Mouse (Mus musculus) stomach, postnatal 0 days (tissue): Measurements from ENCODE around the gene Olfr520. TPM values are rescaled to one million over a fixed set of nuclear protein-coding genes. Genes with fewer than 3 reads are reported as not detected.
"Not testable (repeated sequence)": the region's sequence is repeated elsewhere in the genome, so short reads cannot be mapped to it uniquely, and the experiment has no call there.

Source experiments
- ATAC-seq: fragments of 200-750 bp; cut with Nextera tagmentation; 2 replicates; pipeline ENCODE4 v1.8.0; 2017; ENCODE audit not compliant: low FRiP score, low TSS enrichment
- DNase-seq: peaks from one replicate; pipeline ENCODE4 v3.0.0-alpha.2; 2016; ENCODE audit warnings: low spot score
- H3K27ac ChIP-seq: fragments of 300-500 bp; sonication (generic); replicated peaks from 2 replicates; pipeline ENCODE4 v1.5.1; 2014; ENCODE audit warnings: mild to moderate bottlenecking, control low read depth
- H3K27me3 ChIP-seq: fragments of 300-500 bp; sonication (generic); 2 replicates; pipeline ENCODE4 v1.6.1; 2014; ENCODE audit warnings: low read length; ENCODE audit not compliant: control insufficient read depth, insufficient read depth
- H3K36me3 ChIP-seq: fragments of 300-500 bp; sonication (generic); 2 replicates; pipeline ENCODE4 v1.6.1; 2014; ENCODE audit warnings: low read length, mixed read lengths; ENCODE audit not compliant: control insufficient read depth, insufficient read depth
- H3K4me1 ChIP-seq: fragments of 300-500 bp; sonication (generic); replicated peaks from 2 replicates; pipeline ENCODE4 v1.6.1; 2014; ENCODE audit warnings: antibody characterized with exemption; ENCODE audit not compliant: control insufficient read depth, insufficient read depth
- H3K4me2 ChIP-seq: fragments of 300-500 bp; sonication (generic); replicated peaks from 2 replicates; pipeline ENCODE4 v1.6.1; 2014; ENCODE audit warnings: low read depth, mild to moderate bottlenecking, control low read depth, moderate library complexity
- H3K4me3 ChIP-seq: fragments of 300-500 bp; sonication (generic); 2 replicates; pipeline ENCODE4 v1.5.1; 2014; ENCODE audit warnings: low read depth, low read length, control low read depth
- H3K9ac ChIP-seq: fragments of 300-500 bp; sonication (generic); 2 replicates; pipeline ENCODE4 v1.6.1; 2014; ENCODE audit warnings: mild to moderate bottlenecking, low read length, control low read depth, mixed read lengths
- H3K9me3 ChIP-seq: fragments of 300-500 bp; sonication (generic); 2 replicates; pipeline ENCODE4 v1.6.1; 2016; ENCODE audit warnings: low read length; ENCODE audit not compliant: control insufficient read depth
- CTCF ChIP-seq: IDR thresholded peaks from 2 replicates; pipeline ENCODE4 v1.5.1; 2016; ENCODE audit warnings: antibody characterized with exemption, low read depth, mild to moderate bottlenecking, moderate library complexity
- EP300 ChIP-seq: optimal IDR thresholded peaks from 2 replicates; pipeline ENCODE3; 2016; ENCODE audit warnings: antibody characterized with exemption
- WGBS: fragments of 180-500 bp; shearing (Covaris S2); extraction: QIAGEN DNeasy Blood & Tissue Kit; methylation state at CpG from one replicate; pipeline ENCODE4 v1.1.7; 2014; 5-methylcytosine and 5-hydroxymethylcytosine counted together
- polyA plus RNA-seq: library from polyadenylated mRNA; unstranded; fragments of >200 nt; fragmentation: Nextera tagmentation; extraction: Ambion mirVana; gene quantifications from 2 replicates; pipeline ENCODE4 v1.2.1, GENCODE M21; 2015

Olfr520 gene
- polyA plus RNA-seq, 1 experiment from 2014 or later = not detected

- H3K9me3 ChIP-seq = no peaks in the 10 kb centered on the region
- H3K4me1 ChIP-seq = no peaks in the 10 kb centered on the region
- no peak for DNase-seq
- H3K27ac ChIP-seq = no peak overlapping the region
- no peak overlapping the region for H3K4me2 ChIP-seq
- H3K27me3 ChIP-seq = no peaks in the 10 kb centered on the region
- H3K9ac ChIP-seq = no peak overlapping the region
- no peak for ATAC-seq
- no peaks in the 10 kb centered on the region for H3K36me3 ChIP-seq
- H3K4me3 ChIP-seq = no peak overlapping the region
- 88% methylated on average over 2 of the region's 2 CpGs for WGBS
- no peak for TF ChIP-seq CTCF
- TF ChIP-seq EP300 = no peak
Observed at GRCm38 (mm10) chr7:99716536-99716935, 13.5 kb upstream of the Olfr520 start.

GRCm38 (mm10) chr7:99734612-99735011 is 4.5 kb downstream of the Olfr520 start:
- TF ChIP-seq EP300 (no peak), CTCF (no peak)
- no peaks in the 10 kb centered on the region for H3K9me3 ChIP-seq
- DNase-seq (no peak), ATAC-seq (no peak)
- no peaks in the 10 kb centered on the region for H3K4me1 ChIP-seq
- no peaks in the 10 kb centered on the region for H3K36me3 ChIP-seq
- no peak overlapping the region for H3K27ac ChIP-seq
- H3K4me2 ChIP-seq = no peak overlapping the region
- H3K9ac ChIP-seq = no peak overlapping the region
- WGBS = 94% methylated on average over 2 of the region's 2 CpGs
- no peak overlapping the region for H3K4me3 ChIP-seq
- no peaks in the 10 kb centered on the region for H3K27me3 ChIP-seq

GRCm38 (mm10) chr7:99735491-99735890 is 5.4 kb downstream of the Olfr520 start:
- H3K4me2 ChIP-seq, H3K9ac ChIP-seq, H3K9me3 ChIP-seq, H3K4me3 ChIP-seq, H3K27ac ChIP-seq, H3K36me3 ChIP-seq, ATAC-seq, DNase-seq, H3K27me3 ChIP-seq, H3K4me1 ChIP-seq: not testable (repeated sequence)
- WGBS = 90% methylated on average over 9 of the region's 9 CpGs

GRCm38 (mm10) chr7:99739276-99739675 is 9.2 kb downstream of the Olfr520 start:
- ATAC-seq = no peak
- no peak overlapping the region for H3K27ac ChIP-seq
- H3K4me3 ChIP-seq = no peak overlapping the region
- WGBS = 48% methylated on average over 9 of the region's 9 CpGs
- DNase-seq = no peak
- no peaks in the 10 kb centered on the region for H3K4me1 ChIP-seq
- H3K9me3 ChIP-seq = no peaks in the 10 kb centered on the region
- H3K4me2 ChIP-seq = no peak overlapping the region
- H3K9ac ChIP-seq = no peak overlapping the region
- H3K27me3 ChIP-seq = no peaks in the 10 kb centered on the region
- no peaks in the 10 kb centered on the region for H3K36me3 ChIP-seq
- no peak for TF ChIP-seq EP300
- TF ChIP-seq CTCF = no peak

- H3K4me3 ChIP-seq = no peak within 1 kb of the TSS
- DNase-seq (no peak), ATAC-seq (no peak)
- H3K27ac ChIP-seq = no peak within 1 kb of the TSS
- H3K4me1 ChIP-seq = no peaks in the 10 kb centered on the region
- peaks cover 4% of the 10 kb centered on the region; the same call in 1 of the 2 replicates for H3K9me3 ChIP-seq
- 94% methylated on average over 2 of the region's 2 CpGs for WGBS
- no peak within 1 kb of the TSS for H3K4me2 ChIP-seq
- TF ChIP-seq CTCF (no peak), EP300 (no peak)
- no peaks in the 10 kb centered on the region for H3K36me3 ChIP-seq
- no peak within 1 kb of the TSS for H3K9ac ChIP-seq
- no peaks in the 10 kb centered on the region for H3K27me3 ChIP-seq
Observed at GRCm38 (mm10) chr7:99763207-99763606, 33.1 kb downstream of the Olfr520 start, which contains the start of gene Olfr521. Gene Olfr521 (plus strand): TSS chr7:99763507.

GRCm38 (mm10) chr7:99781385-99781784 is 51.3 kb downstream of the Olfr520 start:
- Histone ChIP-seq H3K9me3 (no peaks in the 10 kb centered on the region), H3K36me3 (no peaks in the 10 kb centered on the region), H3K4me2 (no peak overlapping the region), H3K27me3 (no peaks in the 10 kb centered on the region), H3K27ac (no peak overlapping the region), H3K4me1 (no peaks in the 10 kb centered on the region), H3K4me3 (no peak overlapping the region), H3K9ac (no peak overlapping the region)
- ATAC-seq = no peak
- TF ChIP-seq EP300 (no peak), CTCF (no peak)
- WGBS = 68% methylated on average over 5 of the region's 5 CpGs
- no peak for DNase-seq
